Mouse (Mus musculus): ENCODE data around the gene Nab1. TPM values are rescaled to one million over a fixed set of nuclear protein-coding genes. Genes with fewer than 3 reads are reported as not detected.

The Nab1 gene
- polyA plus RNA-seq, 1 experiment from 2014 or later: 20.4 TPM

DNA sequence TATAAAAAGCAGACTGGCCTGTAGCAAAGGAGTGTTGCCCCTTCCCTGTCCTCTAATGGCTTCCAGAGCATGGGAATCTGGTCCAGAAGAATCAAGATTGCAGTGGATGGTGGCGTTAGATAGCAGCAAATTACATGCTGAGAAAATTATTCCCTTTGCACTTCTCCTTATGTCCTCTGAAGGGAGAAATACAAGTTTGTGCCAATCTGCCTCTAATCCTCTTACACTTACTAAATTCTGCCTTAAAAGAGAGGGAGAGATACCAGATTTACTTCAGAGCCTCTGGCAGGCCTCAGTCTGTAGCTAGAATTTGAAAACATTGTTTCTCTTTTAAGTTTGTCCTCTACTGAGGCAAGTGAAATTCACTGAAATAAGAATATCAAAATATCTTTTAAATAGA lies 5.7 kb upstream of the Nab1 start:
- 0 out of 2 replicates have a peak, but pooled peaks cover 4% of the 10 kb centered on the region for H3K4me1 ChIP-seq
- H3K36me3 ChIP-seq: no peaks in the 10 kb centered on the region
- no peaks in the 10 kb centered on the region for H3K27me3 ChIP-seq (ENCODE audit: insufficient read depth, poor library complexity, severe bottlenecking)
- no peak overlapping the region for H3K4me3 ChIP-seq
- no peak for DNase-seq (ENCODE audit: low spot score)
- H3K27ac ChIP-seq: no peak overlapping the region
- WGBS: 74% methylated on average over 1 of the region's 1 CpGs
- H3K9me3 ChIP-seq: no peaks in the 10 kb centered on the region

DNA sequence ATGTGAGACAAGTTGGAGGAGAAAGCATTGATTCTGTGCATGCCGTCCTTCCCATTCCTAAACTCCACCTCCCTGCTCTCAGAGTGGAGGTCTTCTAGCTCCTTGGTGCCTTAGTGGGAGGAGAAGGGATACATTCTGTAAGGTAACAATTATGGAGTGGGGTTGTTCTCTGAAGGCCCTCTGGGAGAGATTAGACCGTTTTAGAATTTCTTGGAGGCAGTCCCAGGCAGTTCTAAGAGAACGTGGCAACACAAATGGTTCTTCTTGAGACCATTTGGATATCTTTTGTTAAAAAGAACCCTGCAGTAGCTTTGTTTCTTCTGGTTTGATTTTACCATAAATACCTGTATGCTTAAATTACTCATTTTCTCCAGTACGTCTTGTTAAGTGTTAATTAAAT lies 1.8 kb upstream of the Nab1 start:
- DNase-seq (ENCODE audit: low spot score): no peak
- H3K4me3 ChIP-seq: no peak overlapping the region
- no peak overlapping the region for H3K27ac ChIP-seq
- H3K36me3 ChIP-seq: no peaks in the 10 kb centered on the region
- WGBS: 81% methylated on average over 4 of the region's 4 CpGs
- H3K9me3 ChIP-seq: no peaks in the 10 kb centered on the region
- H3K4me1 ChIP-seq: 0 out of 2 replicates have a peak, but pooled peaks cover 4% of the 10 kb centered on the region
- H3K27me3 ChIP-seq (ENCODE audit: insufficient read depth, poor library complexity, severe bottlenecking): no peaks in the 10 kb centered on the region

DNA sequence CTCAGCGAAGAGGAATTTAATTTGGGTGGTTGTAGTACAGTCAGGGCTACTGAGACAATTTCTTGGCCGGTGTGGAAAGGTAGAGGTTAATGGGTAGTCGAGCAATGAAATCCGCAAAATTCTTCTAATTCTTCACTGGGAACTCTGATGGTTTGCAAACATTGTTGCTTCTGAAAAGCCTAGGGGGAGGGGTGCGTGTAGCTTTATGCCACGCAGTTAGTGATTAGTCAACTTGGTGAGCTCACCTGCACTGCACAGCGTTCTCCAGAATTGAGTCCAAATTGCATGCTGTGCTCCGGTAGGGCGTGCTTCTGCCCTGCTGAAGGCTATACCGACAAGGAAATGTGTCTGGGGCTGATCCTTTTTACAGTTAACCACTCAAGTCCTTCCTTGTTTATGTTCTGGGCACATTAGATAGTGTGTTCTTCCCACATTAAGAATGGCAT lies 1.2 kb upstream of the Nab1 start:
- no peaks in the 10 kb centered on the region for H3K27me3 ChIP-seq (ENCODE audit: insufficient read depth, poor library complexity, severe bottlenecking)
- H3K4me3 ChIP-seq: no peak overlapping the region
- no peak for DNase-seq (ENCODE audit: low spot score)
- no peaks in the 10 kb centered on the region for H3K9me3 ChIP-seq
- H3K36me3 ChIP-seq: no peaks in the 10 kb centered on the region
- no peak overlapping the region for H3K27ac ChIP-seq
- peaks cover 9% of the 10 kb centered on the region; the same call in 1 of the 2 replicates for H3K4me1 ChIP-seq
- WGBS: 67% methylated on average over 10 of the region's 10 CpGs

GRCm38 (mm10) chr1:52501090-52501489 lies 611 bp upstream of the Nab1 start:
- WGBS: 80% methylated on average over 1 of the region's 1 CpGs
- Histone ChIP-seq H3K4me1 (peaks cover 13% of the 10 kb centered on the region), H3K27me3 (ENCODE audit: insufficient read depth, poor library complexity, severe bottlenecking) (no peaks in the 10 kb centered on the region), H3K36me3 (no peaks in the 10 kb centered on the region), H3K4me3 (peak overlapping the region; percentile 93), H3K27ac (no peak overlapping the region; the same call in 1 of the 2 replicates), H3K9me3 (no peaks in the 10 kb centered on the region)
- DNase-seq (ENCODE audit: low spot score): no peak

- no peaks in the 10 kb centered on the region for H3K27me3 ChIP-seq (ENCODE audit: insufficient read depth, poor library complexity, severe bottlenecking)
- WGBS: under 1% methylated on average over 68 of the region's 68 CpGs
Observed at GRCm38 (mm10) chr1:52499601-52500313, 722 bp downstream of the Nab1 start.

DNA sequence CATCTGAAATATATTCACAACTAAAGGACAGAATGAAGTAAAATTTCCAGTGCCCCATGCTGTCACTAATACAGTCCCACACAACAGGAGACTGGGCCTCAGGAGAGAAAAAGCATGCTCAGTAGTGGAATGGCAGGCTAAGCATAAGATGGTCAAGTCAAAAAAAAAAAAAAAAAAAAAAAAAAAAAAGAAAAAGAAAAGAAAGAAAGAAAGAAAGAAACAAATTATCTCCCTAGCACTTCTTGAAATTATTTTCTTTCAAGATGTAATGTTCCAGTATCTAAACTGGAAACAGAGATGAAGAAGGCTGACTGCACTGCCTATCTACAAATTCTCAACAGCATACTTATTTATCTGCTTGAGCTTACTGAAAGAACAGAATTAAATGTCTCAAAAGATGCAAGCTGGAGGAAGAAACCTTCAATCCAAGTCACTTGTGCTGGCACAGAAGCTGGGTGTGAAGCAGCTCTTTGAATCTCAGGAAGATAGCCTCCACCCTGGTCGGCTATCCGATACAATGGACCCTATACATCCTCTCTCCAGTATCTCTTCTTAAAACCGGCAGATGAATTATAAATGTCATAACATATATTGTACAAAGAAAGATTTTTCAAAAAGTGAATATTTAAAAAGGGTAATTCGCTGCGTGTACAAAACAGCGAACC lies 1.6 kb downstream of the Nab1 start:
- DNase-seq (ENCODE audit: low spot score): no peak
- H3K4me1 ChIP-seq: peaks cover 25% of the 10 kb centered on the region
- H3K27ac ChIP-seq: peak overlapping the region; percentile 98; the same call in 1 of the 2 replicates
- no peaks in the 10 kb centered on the region for H3K27me3 ChIP-seq (ENCODE audit: insufficient read depth, poor library complexity, severe bottlenecking)
- H3K9me3 ChIP-seq: no peaks in the 10 kb centered on the region
- peak overlapping the region; percentile 93 for H3K4me3 ChIP-seq
- H3K36me3 ChIP-seq: no peaks in the 10 kb centered on the region
- 13% methylated on average over 6 of the region's 6 CpGs for WGBS

More at GRCm38 (mm10) chr1:52499601-52500313, 722 bp downstream of the Nab1 start:
- H3K4me1 ChIP-seq: peaks cover 25% of the 10 kb centered on the region
- peak; percentile 77 for DNase-seq (ENCODE audit: low spot score)
- peak overlapping the region; percentile 93 for H3K4me3 ChIP-seq
- no peaks in the 10 kb centered on the region for H3K36me3 ChIP-seq
- H3K27ac ChIP-seq: peak overlapping the region; percentile 98
- H3K9me3 ChIP-seq: no peaks in the 10 kb centered on the region

DNA sequence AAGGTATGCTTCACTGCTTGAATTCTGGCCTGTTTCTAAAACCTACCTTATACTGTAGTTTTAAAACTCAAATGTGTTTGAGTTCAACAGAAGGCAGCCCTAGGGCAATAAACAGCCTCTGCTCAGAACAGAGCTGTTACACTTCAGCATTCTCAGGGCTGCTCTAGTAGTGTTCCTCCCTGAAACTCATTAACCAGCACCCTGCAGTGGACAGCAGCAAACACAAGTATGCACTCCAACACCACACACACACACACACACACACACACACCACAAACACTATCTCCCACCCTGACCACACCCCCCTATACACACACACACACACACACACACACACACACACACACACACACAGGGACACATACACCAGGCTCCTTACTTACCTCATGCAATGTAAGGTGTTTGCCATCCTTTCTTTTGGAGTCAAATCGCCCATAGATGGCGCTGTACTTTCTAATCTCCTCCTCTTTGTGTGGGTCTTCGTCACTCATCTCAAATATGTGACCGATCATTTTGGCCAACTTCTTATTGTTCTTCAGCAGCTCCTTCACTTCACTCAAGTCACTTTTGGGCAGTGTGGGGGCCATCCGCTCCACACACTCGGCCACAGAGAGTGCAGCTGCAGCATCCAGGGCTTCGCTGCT lies 10.8 kb downstream of the Nab1 start:
- Histone ChIP-seq H3K27me3 (ENCODE audit: insufficient read depth, poor library complexity, severe bottlenecking) (no peaks in the 10 kb centered on the region), H3K36me3 (peaks cover 36% of the 10 kb centered on the region), H3K27ac (no peak overlapping the region), H3K4me3 (no peak overlapping the region), H3K4me1 (peaks cover 10% of the 10 kb centered on the region), H3K9me3 (no peaks in the 10 kb centered on the region)
- no peak for DNase-seq (ENCODE audit: low spot score)
- 69% methylated on average over 7 of the region's 7 CpGs for WGBS

- 0 out of 2 replicates have a peak, but pooled peaks cover 2% of the 10 kb centered on the region for H3K4me1 ChIP-seq
- peaks cover 36% of the 10 kb centered on the region for H3K36me3 ChIP-seq
- no peak overlapping the region for H3K27ac ChIP-seq
- DNase-seq (ENCODE audit: low spot score): no peak
- H3K4me3 ChIP-seq: no peak overlapping the region
- H3K9me3 ChIP-seq: no peaks in the 10 kb centered on the region
- no peaks in the 10 kb centered on the region for H3K27me3 ChIP-seq (ENCODE audit: insufficient read depth, poor library complexity, severe bottlenecking)
- WGBS: 86% methylated on average over 4 of the region's 4 CpGs
Observed at GRCm38 (mm10) chr1:52484980-52485379, 15.5 kb downstream of the Nab1 start.

- DNase-seq (ENCODE audit: low spot score): no peak
Observed at GRCm38 (mm10) chr1:52474291-52474690, 26.2 kb downstream of the Nab1 start.

GRCm38 (mm10) chr1:52470811-52471489 lies 29.5 kb downstream of the Nab1 start:
- H3K27me3 ChIP-seq (ENCODE audit: insufficient read depth, poor library complexity, severe bottlenecking): no peaks in the 10 kb centered on the region
- WGBS: 80% methylated on average over 7 of the region's 7 CpGs
- H3K4me1 ChIP-seq: no peaks in the 10 kb centered on the region
- no peaks in the 10 kb centered on the region for H3K9me3 ChIP-seq
- DNase-seq (ENCODE audit: low spot score): no peak
- H3K36me3 ChIP-seq: peaks cover 38% of the 10 kb centered on the region
- no peak overlapping the region for H3K27ac ChIP-seq
- H3K4me3 ChIP-seq: no peak overlapping the region

More at GRCm38 (mm10) chr1:52474291-52474690, 26.2 kb downstream of the Nab1 start:
- no peak overlapping the region for H3K27ac ChIP-seq
- no peaks in the 10 kb centered on the region for H3K27me3 ChIP-seq (ENCODE audit: insufficient read depth, poor library complexity, severe bottlenecking)
- no peaks in the 10 kb centered on the region for H3K9me3 ChIP-seq
- no peak overlapping the region for H3K4me3 ChIP-seq
- WGBS: 86% methylated on average over 1 of the region's 1 CpGs
- H3K36me3 ChIP-seq: peaks cover 63% of the 10 kb centered on the region
- H3K4me1 ChIP-seq: no peaks in the 10 kb centered on the region

- peaks cover 37% of the 10 kb centered on the region for H3K36me3 ChIP-seq
- DNase-seq (ENCODE audit: low spot score): no peak
- WGBS: 79% methylated on average over 4 of the region's 4 CpGs
Observed at GRCm38 (mm10) chr1:52470326-52470725, 30.2 kb downstream of the Nab1 start.

DNA sequence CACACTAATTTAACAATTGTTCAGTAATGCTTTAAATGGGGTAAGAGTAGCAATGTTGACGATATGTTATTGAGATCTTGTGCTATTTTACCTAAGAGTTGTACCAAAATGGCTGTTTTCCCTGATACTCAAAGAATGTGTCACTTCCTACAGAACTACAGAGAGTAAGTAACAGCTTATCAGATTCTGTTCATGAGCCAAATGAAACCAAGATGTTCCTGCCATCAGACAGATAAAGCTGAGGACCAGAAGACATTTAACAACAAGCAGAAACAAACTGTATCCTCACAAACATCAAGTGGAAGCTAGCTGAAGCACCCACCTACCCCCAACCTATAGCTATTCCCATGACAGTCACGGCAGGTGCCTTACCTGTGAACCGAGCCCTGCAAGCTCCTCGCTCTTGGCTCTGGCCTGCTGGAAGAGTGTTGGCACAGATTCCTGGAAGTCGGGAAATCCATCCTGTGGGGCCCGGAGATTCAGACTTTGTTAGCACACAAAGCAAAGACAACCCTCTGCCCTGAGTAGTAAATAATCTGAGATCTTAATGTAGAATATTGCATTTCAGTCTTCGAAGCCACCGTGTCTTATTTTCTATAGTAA lies 33.9 kb downstream of the Nab1 start:
- Histone ChIP-seq H3K4me1 (no peaks in the 10 kb centered on the region), H3K4me3 (no peak overlapping the region), H3K27ac (no peak overlapping the region), H3K36me3 (peaks cover 45% of the 10 kb centered on the region), H3K9me3 (no peaks in the 10 kb centered on the region), H3K27me3 (ENCODE audit: insufficient read depth, poor library complexity, severe bottlenecking) (no peaks in the 10 kb centered on the region)
- DNase-seq (ENCODE audit: low spot score): no peak
- 87% methylated on average over 8 of the region's 8 CpGs for WGBS

More at GRCm38 (mm10) chr1:52470326-52470725, 30.2 kb downstream of the Nab1 start:
- no peak overlapping the region for H3K4me3 ChIP-seq
- H3K27me3 ChIP-seq (ENCODE audit: insufficient read depth, poor library complexity, severe bottlenecking): no peaks in the 10 kb centered on the region
- H3K9me3 ChIP-seq: no peaks in the 10 kb centered on the region
- no peak overlapping the region for H3K27ac ChIP-seq
- no peaks in the 10 kb centered on the region for H3K4me1 ChIP-seq
